ENCODE assay signal across 9 mouse cellular contexts in the genomic region with DNA sequence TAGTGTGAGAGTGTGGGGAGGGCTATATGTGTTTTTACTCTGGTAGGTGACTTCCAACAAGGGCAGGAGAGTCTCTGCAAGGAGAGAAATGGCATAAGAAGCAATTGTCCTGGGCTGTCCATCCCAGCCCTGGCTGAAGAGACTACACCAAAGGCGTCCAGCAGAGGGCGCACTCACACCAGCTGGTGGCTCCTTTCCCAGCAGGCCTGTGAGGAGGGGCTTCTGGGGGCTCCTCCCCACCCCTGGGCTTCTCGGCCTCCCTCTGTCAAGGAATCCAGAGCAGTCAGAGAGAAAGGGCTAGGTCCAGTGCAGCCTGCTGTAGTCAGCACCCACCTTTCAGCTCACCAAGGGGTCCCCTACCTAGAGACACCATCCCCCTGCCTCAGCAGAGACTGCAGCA.
DNase-seq lines count a peak whose midpoint lies in the region; ATAC-seq and TF ChIP-seq lines count a peak whose summit lies in the region.
"Had no signal": no experiment of that assay in that cellular context is flagged by ENCODE, and none has a peak within 500 bp of the region (broad histone marks: within the 10 kb centered on the region; RNA-seq: fewer than 3 reads in every experiment).

No protein-coding gene starts in this region.

- peaks cover 19% of the 10 kb centered on the region for H3K4me1 ChIP-seq in heart, embryonic 10.5 days
- H3K4me1 ChIP-seq in embryonic facial prominence, embryonic 10.5 days: peaks cover 21% of the 10 kb centered on the region
- H3K4me1 ChIP-seq in hindbrain, postnatal 0 days (ENCODE audit: insufficient read depth, low read length): peaks cover 16% of the 10 kb centered on the region
- H3K4me1 ChIP-seq in midbrain, embryonic 13.5 days (replicated peaks): peaks cover 52% of the 10 kb centered on the region
- H3K4me1 ChIP-seq: stomach, embryonic 15.5 days had no signal

- TF ChIP-seq CTCF in hindbrain, postnatal 0 days (IDR thresholded peaks at IDR 0.05; ENCODE audit: low read depth): peak; percentile 96

- peak; percentile 45 to 68 for DNase-seq in heart, postnatal 14 days
- DNase-seq in heart, embryonic 10.5 days (ENCODE audit: low spot score): no peak
- DNase-seq in B cell, adult 2 months: peak; percentile 42 to 56
- DNase-seq in adrenal gland, postnatal 14 days: peak; percentile 66
- peak; percentile 82 for DNase-seq in embryonic facial prominence, embryonic 10.5 days (ENCODE audit: low spot score)
- peak; percentile 82 for DNase-seq in hindbrain, postnatal 0 days (ENCODE audit: low spot score)
- peak; percentile 46 for DNase-seq in thymus, postnatal 14 days

- H3K27ac ChIP-seq in heart, embryonic 10.5 days: no peak overlapping the region
- H3K27ac ChIP-seq in embryonic facial prominence, embryonic 10.5 days (replicated peaks): no peak overlapping the region
- H3K27ac ChIP-seq in hindbrain, postnatal 0 days: no peak overlapping the region
- H3K27ac ChIP-seq in midbrain, embryonic 13.5 days: no peak overlapping the region
- H3K27ac ChIP-seq: stomach, embryonic 15.5 days had no signal

- no peaks in the 10 kb centered on the region for H3K36me3 ChIP-seq in heart, embryonic 10.5 days
- no peaks in the 10 kb centered on the region for H3K36me3 ChIP-seq in embryonic facial prominence, embryonic 10.5 days (replicated peaks)
- no peaks in the 10 kb centered on the region for H3K36me3 ChIP-seq in hindbrain, postnatal 0 days (ENCODE audit: insufficient read depth, low read length)
- no peaks in the 10 kb centered on the region for H3K36me3 ChIP-seq in midbrain, embryonic 13.5 days
- H3K36me3 ChIP-seq: stomach, embryonic 15.5 days had no signal

- H3K27me3 ChIP-seq in heart, embryonic 10.5 days (ENCODE audit: insufficient read depth, poor library complexity, severe bottlenecking): peaks cover 97% of the 10 kb centered on the region
- H3K27me3 ChIP-seq in embryonic facial prominence, embryonic 10.5 days (replicated peaks; ENCODE audit: low read depth, poor library complexity, severe bottlenecking): peaks cover 88% of the 10 kb centered on the region
- H3K27me3 ChIP-seq in hindbrain, postnatal 0 days (ENCODE audit: insufficient read depth, low read length): peaks cover 27% of the 10 kb centered on the region
- peaks cover 47% of the 10 kb centered on the region for H3K27me3 ChIP-seq in midbrain, embryonic 13.5 days

- WGBS in heart, embryonic 10.5 days: 0% methylated on average over 3 of the region's 3 CpGs
- WGBS in embryonic facial prominence, embryonic 10.5 days: 0% methylated on average over 3 of the region's 3 CpGs
- WGBS in hindbrain, postnatal 0 days: 2% methylated on average over 3 of the region's 3 CpGs
- WGBS in midbrain, embryonic 13.5 days: 0% methylated on average over 3 of the region's 3 CpGs

- no peaks in the 10 kb centered on the region for H3K9me3 ChIP-seq in heart, embryonic 10.5 days
- H3K9me3 ChIP-seq in embryonic facial prominence, embryonic 10.5 days: no peaks in the 10 kb centered on the region
- no peaks in the 10 kb centered on the region for H3K9me3 ChIP-seq in hindbrain, postnatal 0 days (ENCODE audit: low read length)
- no peaks in the 10 kb centered on the region for H3K9me3 ChIP-seq in midbrain, embryonic 13.5 days
- H3K9me3 ChIP-seq: stomach, embryonic 15.5 days had no signal

- intact Hi-C loops in heart, postnatal 14 days (cut with DNase I): loop anchor here (1.0 kb wide), 1 partner anchor 166 kb away; no protein-coding TSS in a partner anchor

- no peak overlapping the region for H3K9ac ChIP-seq in hindbrain, postnatal 0 days (replicated peaks; ENCODE audit: low read length)
- no peak overlapping the region for H3K9ac ChIP-seq in midbrain, embryonic 13.5 days (replicated peaks)
- H3K9ac ChIP-seq: stomach, embryonic 15.5 days had no signal

- H3K4me2 ChIP-seq in hindbrain, postnatal 0 days (ENCODE audit: low read depth, low read length): no peak overlapping the region
- H3K4me2 ChIP-seq in midbrain, embryonic 13.5 days (replicated peaks): no peak overlapping the region
- H3K4me2 ChIP-seq: stomach, embryonic 15.5 days had no signal

- no peak overlapping the region for H3K4me3 ChIP-seq in heart, embryonic 10.5 days
- no peak overlapping the region for H3K4me3 ChIP-seq in embryonic facial prominence, embryonic 10.5 days
- no peak overlapping the region for H3K4me3 ChIP-seq in hindbrain, postnatal 0 days (ENCODE audit: low read length)
- H3K4me3 ChIP-seq in midbrain, embryonic 13.5 days (replicated peaks): no peak overlapping the region
- H3K4me3 ChIP-seq: stomach, embryonic 15.5 days had no signal

- ATAC-seq in hindbrain, postnatal 0 days: peak; percentile 58
- peak; percentile 62 for ATAC-seq in midbrain, embryonic 13.5 days
